Mouse (Mus musculus) heart, postnatal 0 days (tissue): ENCODE data around the gene Clec2g.

ENCODE experiments used
- CTCF ChIP-seq: IDR thresholded peaks from 2 replicates; pipeline ENCODE4 v1.5.1; 2016; ENCODE audit warnings: antibody characterized with exemption, control low read depth, low read depth
- EP300 ChIP-seq: IDR thresholded peaks from 2 replicates; pipeline ENCODE4 v1.6.1; 2016; ENCODE audit warnings: antibody characterized with exemption, low read depth

- no peak for TF ChIP-seq CTCF
- no peak for TF ChIP-seq EP300
These were observed 30.3 kb downstream of the Clec2g start for GRCm38 (mm10) chr6:128964519-128964918.
